Mouse (Mus musculus): ENCODE results near the gene Ccdc86.

Gene Ccdc86

GRCm38 (mm10) chr19:10949112-10949511 lies at the start of gene Ccdc86:
TSS of gene Ccdc86 (minus strand) at chr19:10949266.
- DNase-seq (ENCODE audit: low read depth, low spot score), result peak; percentile 100

GRCm38 (mm10) chr19:10993150-10993549 lies 44.1 kb upstream of the Ccdc86 start, which contains the start of gene Ms4a15:
TSS of gene Ms4a15 (minus strand) at chr19:10993250.
- no peak for DNase-seq (ENCODE audit: low read depth, low spot score)

- peak; percentile 73 for DNase-seq (ENCODE audit: low read depth, low spot score)
Measured at GRCm38 (mm10) chr19:10991911-10992310, 42.8 kb upstream of the Ccdc86 start.

DNA sequence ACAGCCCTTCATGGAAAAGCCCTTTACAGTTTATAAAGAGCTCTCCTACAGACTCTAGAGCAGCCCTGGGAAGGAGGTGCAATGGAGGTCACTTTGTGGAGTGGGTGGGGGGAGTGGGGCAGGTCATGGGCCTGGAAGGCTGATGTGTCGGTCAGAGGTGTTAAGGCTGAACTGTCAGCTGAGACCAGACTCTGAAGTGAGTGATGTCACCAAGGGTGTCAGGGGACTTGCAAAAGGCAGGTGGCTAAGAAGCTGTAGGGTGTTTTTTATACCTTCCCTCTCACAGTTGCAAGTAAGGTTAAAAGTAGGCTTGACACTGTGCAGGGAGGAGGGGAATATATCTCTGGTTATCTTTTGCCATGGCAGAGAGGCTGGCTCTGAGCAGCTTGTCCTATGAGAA lies 41.7 kb upstream of the Ccdc86 start:
- DNase-seq (ENCODE audit: low read depth, low spot score), result no peak

GRCm38 (mm10) chr19:10988563-10988962 lies 39.5 kb upstream of the Ccdc86 start:
- no peak for DNase-seq (ENCODE audit: low read depth, low spot score)

- DNase-seq (ENCODE audit: low read depth, low spot score), result peak; percentile 94
Measured at GRCm38 (mm10) chr19:10985889-10986288, 36.8 kb upstream of the Ccdc86 start.

DNA sequence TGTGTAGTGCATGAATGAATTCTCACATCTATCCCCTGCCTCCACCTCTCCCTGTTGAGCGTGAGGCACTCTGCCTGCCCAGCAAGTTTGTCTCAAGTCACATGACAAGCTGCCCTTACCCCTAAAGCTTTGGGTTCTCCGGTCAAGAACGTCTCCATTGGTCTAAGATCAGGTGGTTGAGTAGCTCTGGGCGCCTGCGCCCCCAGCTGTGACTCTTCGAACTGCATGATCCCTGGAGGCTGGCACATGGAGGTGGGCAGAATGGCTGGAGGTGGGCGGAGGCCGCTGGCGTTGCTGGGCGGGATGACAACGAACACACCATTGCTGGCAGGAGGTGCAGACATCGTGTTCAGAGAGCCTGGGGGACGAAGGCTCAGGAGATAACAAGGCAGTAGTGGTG lies 35.5 kb upstream of the Ccdc86 start:
- no peak for DNase-seq (ENCODE audit: low read depth, low spot score)

GRCm38 (mm10) chr19:10983146-10983545 lies 34.1 kb upstream of the Ccdc86 start:
- peak; percentile 27 for DNase-seq (ENCODE audit: low read depth, low spot score)

- no peak for DNase-seq (ENCODE audit: low read depth, low spot score)
Measured at GRCm38 (mm10) chr19:10980210-10980609, 31.1 kb upstream of the Ccdc86 start.

DNA sequence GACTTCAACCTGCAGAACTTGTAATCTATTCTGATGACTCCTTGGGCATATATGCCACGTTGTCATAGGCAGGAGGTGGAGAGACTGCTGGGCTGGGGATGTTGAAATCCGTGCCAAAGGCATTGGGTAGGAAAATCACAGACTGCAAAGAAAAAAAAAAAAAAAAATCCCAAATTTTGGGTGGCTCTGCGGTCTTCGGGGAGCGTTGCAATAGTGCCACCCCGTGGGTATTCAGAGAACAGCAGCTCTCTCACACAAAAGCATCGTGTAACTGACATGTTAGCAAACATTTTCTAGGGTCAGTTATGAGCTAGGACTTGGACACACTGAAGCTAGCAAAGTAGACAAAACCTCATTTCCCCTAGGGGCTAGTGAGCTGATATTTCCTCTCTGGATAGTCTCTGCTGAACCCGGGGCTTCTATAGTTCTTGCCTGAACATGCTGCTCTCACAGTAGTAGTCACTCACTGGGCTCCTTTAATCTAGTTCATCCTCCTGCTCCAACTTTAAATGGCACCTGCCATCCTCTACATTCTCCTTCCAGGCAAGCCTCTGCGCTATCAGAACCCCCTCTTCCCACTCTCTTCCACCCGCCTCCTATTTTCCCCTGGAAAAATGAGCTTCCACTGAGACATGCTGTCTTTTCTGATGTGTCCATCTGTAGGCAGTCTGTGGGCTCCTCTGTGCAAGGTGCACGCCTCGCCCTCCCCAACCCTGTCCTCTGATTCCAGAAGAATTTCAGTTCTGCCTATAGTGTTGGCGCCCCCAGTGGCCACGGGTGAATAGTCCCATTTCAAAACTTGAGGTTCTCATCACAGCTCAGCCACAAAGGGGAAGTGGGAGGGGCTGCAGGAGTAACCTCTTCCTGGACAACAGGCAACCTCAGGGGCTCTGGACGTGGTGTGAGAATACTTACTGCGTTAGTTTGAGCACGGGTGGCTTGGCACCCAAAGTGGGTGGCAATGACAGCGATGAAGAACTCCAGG lies 30.4 kb upstream of the Ccdc86 start:
- DNase-seq (ENCODE audit: low read depth, low spot score), result peak; percentile 88

GRCm38 (mm10) chr19:10976318-10976717 lies 27.3 kb upstream of the Ccdc86 start:
- peak; percentile 66 for DNase-seq (ENCODE audit: low read depth, low spot score)

GRCm38 (mm10) chr19:10975187-10975586 lies 26.1 kb upstream of the Ccdc86 start:
- no peak for DNase-seq (ENCODE audit: low read depth, low spot score)

GRCm38 (mm10) chr19:10974238-10974865 lies 25.3 kb upstream of the Ccdc86 start, which contains the start of gene Ms4a10:
TSS of gene Ms4a10 (minus strand) at chr19:10974670.
- no peak for DNase-seq (ENCODE audit: low read depth, low spot score)

DNA sequence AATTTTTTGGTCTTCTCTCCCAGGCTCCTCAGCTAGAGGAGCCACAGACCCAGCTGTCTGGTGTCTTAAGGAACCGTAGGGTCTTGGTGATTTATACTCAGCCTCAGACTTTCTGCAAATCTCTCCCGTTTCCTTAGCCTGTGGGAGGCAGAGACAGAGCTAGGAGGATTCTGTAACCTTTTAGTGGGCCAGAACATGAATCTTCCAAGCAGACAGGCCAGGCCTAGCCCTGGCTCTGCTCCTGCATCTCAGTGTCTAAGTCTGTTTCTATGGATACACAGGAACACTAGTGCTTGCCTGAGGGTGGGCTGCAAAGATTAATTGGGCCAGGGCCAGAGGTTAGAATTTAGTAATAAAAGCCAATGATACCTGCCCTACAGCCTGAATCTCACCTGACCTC lies 24.1 kb upstream of the Ccdc86 start:
- DNase-seq (ENCODE audit: low read depth, low spot score), result no peak

DNA sequence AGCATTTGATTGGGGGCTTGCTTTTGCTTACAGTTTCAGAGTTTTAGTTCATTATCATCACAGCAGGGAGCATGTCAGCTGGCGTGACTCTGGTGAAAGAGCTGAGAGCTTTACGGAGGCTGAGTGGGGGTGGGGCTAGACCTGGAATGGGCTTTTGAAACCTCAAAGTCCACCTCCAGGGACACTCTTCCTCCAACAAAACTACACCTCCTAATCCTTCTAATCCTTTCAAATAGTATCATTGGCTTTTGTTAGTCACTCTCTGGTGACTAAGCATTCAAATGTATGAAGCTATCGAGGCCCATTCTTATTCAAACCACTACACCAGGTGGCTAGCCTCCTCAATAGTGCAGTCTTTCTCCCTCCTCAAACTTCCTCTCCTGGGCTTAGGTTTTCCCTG lies 23.6 kb upstream of the Ccdc86 start:
- DNase-seq (ENCODE audit: low read depth, low spot score), result no peak

GRCm38 (mm10) chr19:10970457-10970856 lies 21.4 kb upstream of the Ccdc86 start:
- DNase-seq (ENCODE audit: low read depth, low spot score), result no peak

GRCm38 (mm10) chr19:10968578-10968977 lies 19.5 kb upstream of the Ccdc86 start:
- no peak for DNase-seq (ENCODE audit: low read depth, low spot score)

- DNase-seq (ENCODE audit: low read depth, low spot score), result no peak
Measured at GRCm38 (mm10) chr19:10965721-10966120, 16.7 kb upstream of the Ccdc86 start.

GRCm38 (mm10) chr19:10959978-10960346 lies 10.9 kb upstream of the Ccdc86 start:
- DNase-seq (ENCODE audit: low read depth, low spot score), result no peak

DNA sequence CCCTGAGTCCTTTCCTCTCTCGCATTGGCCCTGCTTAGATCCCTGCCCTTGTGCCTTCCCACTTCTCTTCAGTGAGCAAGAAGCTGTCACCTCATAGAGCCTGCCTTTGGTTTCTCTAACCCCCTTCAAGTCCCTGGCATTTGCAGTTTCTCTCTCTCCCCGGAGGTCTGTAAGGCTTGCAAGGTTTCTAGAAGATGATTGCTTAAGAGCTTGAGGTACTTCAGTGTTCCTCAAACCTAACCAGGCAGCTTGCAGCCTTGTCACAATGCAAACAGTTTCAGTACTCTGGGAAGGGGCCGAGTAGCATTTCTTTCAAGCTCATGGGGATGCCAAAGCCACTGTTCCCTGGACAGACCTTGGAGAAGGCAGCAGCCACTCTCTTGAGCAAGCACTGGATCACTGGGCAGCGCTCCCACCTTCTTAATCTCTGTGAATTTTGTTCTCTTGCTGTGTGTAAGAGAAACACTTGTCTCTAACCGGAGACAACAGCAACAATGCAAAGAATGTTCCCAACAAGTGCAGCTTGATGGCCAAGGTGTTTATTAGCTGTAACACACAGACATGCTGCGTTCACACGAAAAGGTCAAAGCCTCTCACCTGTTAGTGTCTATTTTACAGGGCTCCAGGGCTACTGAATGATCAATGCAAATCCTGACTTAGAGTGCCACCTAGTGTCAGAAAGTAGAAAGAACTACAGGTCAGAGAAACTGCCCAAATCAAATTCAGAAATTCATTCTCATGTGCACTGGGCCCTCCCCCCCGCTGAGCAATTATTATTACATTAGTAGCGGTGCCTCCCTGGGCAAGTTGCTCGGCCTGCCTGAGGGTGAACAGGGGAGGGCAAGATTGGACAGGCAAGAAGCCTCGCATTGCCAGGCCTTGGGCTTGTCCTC lies 10.3 kb upstream of the Ccdc86 start:
- peak; percentile 87 for DNase-seq (ENCODE audit: low read depth, low spot score)
